Mouse (Mus musculus): ENCODE measurements around the gene Il22ra1. TPM values are rescaled to one million over a fixed set of nuclear protein-coding genes. Genes with fewer than 3 reads are reported as not detected.
A peak's percentile ranks its signal among the peaks of the same experiment; 100 is the strongest.

Il22ra1 gene
- total RNA-seq, 2 experiments from 2014 or later = 0.44 to 0.53 TPM

GRCm38 (mm10) chr4:135766976-135767375 lies 39.0 kb downstream of the Il22ra1 start:
- intact Hi-C loops (cut with DNase I) = loop anchor here (5.0 kb wide), 2 partner anchors 55 to 85 kb away; no protein-coding TSS in a partner anchor
- DNase-seq = peak; percentile 19 to 46

GRCm38 (mm10) chr4:135768572-135769526 lies 40.9 kb downstream of the Il22ra1 start:
- intact Hi-C loops (cut with DNase I) = loop anchor here (5.0 kb wide), 2 partner anchors 57 to 87 kb away; no protein-coding TSS in a partner anchor
- peak; percentile 32 to 57 for DNase-seq

- intact Hi-C loops (cut with DNase I) = no loop called here
- DNase-seq = no peak
Measured at GRCm38 (mm10) chr4:135770611-135771305, 42.8 kb downstream of the Il22ra1 start.

GRCm38 (mm10) chr4:135771592-135771991 lies 43.6 kb downstream of the Il22ra1 start:
- no peak for DNase-seq
- intact Hi-C loops (cut with DNase I) = no loop called here

- peak; percentile 58 to 71 for DNase-seq
- intact Hi-C loops (cut with DNase I) = no loop called here
Measured at GRCm38 (mm10) chr4:135772671-135773070, 44.7 kb downstream of the Il22ra1 start.

GRCm38 (mm10) chr4:135774496-135774895 lies 46.5 kb downstream of the Il22ra1 start:
- intact Hi-C loops (cut with DNase I) = no loop called here
- no peak for DNase-seq

- intact Hi-C loops (cut with DNase I) = no loop called here
- no peak for DNase-seq
Measured at GRCm38 (mm10) chr4:135776850-135777249, 48.9 kb downstream of the Il22ra1 start.

- intact Hi-C loops (cut with DNase I) = no loop called here
- no peak for DNase-seq
Measured at GRCm38 (mm10) chr4:135779661-135780060, 51.7 kb downstream of the Il22ra1 start.

- peak in 1 of 2 experiments; percentile 52 for DNase-seq
- intact Hi-C loops (cut with DNase I) = no loop called here
Measured at GRCm38 (mm10) chr4:135780255-135780654, 52.3 kb downstream of the Il22ra1 start.

GRCm38 (mm10) chr4:135781304-135781703 lies 53.3 kb downstream of the Il22ra1 start:
- DNase-seq = no peak

GRCm38 (mm10) chr4:135786581-135786980 lies 58.6 kb downstream of the Il22ra1 start:
- intact Hi-C loops (cut with DNase I) = no loop called here
- DNase-seq = no peak

More at GRCm38 (mm10) chr4:135781304-135781703, 53.3 kb downstream of the Il22ra1 start:
- intact Hi-C loops (cut with DNase I) = no loop called here

GRCm38 (mm10) chr4:135787271-135787670 lies 59.3 kb downstream of the Il22ra1 start:
- DNase-seq = no peak
- intact Hi-C loops (cut with DNase I) = no loop called here

- intact Hi-C loops (cut with DNase I) = no loop called here
- DNase-seq = no peak
Measured at GRCm38 (mm10) chr4:135789135-135789534, 61.2 kb downstream of the Il22ra1 start.

GRCm38 (mm10) chr4:135792821-135793220 lies 64.8 kb downstream of the Il22ra1 start:
- intact Hi-C loops (cut with DNase I) = no loop called here
- no peak for DNase-seq

GRCm38 (mm10) chr4:135797931-135798330 lies 70.0 kb downstream of the Il22ra1 start:
- DNase-seq = peak; percentile 57 to 72
- intact Hi-C loops (cut with DNase I) = no loop called here

- intact Hi-C loops (cut with DNase I) = loop anchor here (1.0 to 10.0 kb wide), 4 partner anchors 75 to 243 kb away; partner anchors contain the start of genes Fuca1 and Gale
- DNase-seq = peak; percentile 90 to 96
Measured at GRCm38 (mm10) chr4:135801543-135801942, 73.6 kb downstream of the Il22ra1 start.

Other genes starting within 250 kb of the Il22ra1 start
- under 1 TPM in 1 of 2 experiments, not detected in 1; 0.39 TPM for gene Stpg1, start 233.4 kb upstream of the Il22ra1 start, total RNA-seq (2021)
- gene Nipal3, start 233.1 kb upstream of the Il22ra1 start, total RNA-seq (2021) = 10 to 100 TPM; 29.3 to 34.0 TPM
- gene Grhl3, start 154.5 kb upstream of the Il22ra1 start, total RNA-seq (2021) = not detected
- 1 to 10 TPM; 2.5 to 2.9 TPM for gene Ifnlr1, start 41.9 kb upstream of the Il22ra1 start, total RNA-seq (2021)
- gene Myom3, start 31.5 kb downstream of the Il22ra1 start, total RNA-seq (2021) = 1 to 10 TPM in 1 of 2 experiments, under 1 TPM in 1; 0.61 to 1.1 TPM
- gene Srsf10, start 127.6 kb downstream of the Il22ra1 start, total RNA-seq (2021) = 10 to 100 TPM; 48.1 to 59.7 TPM
- 10 to 100 TPM; 79.0 to 84.8 TPM for gene Pnrc2, start 145.7 kb downstream of the Il22ra1 start, total RNA-seq (2021)
- gene Cnr2, start 167.2 kb downstream of the Il22ra1 start, total RNA-seq (2021) = under 1 TPM; 0.76 to 0.93 TPM
- gene Fuca1, start 192.6 kb downstream of the Il22ra1 start, total RNA-seq (2021) = 10 to 100 TPM; 33.5 to 40.7 TPM
- 10 to 100 TPM; 69.8 to 70.4 TPM for gene Hmgcl, start 218.3 kb downstream of the Il22ra1 start, total RNA-seq (2021)
- 1 to 10 TPM; 2.1 to 3.1 TPM for gene Gale, start 235.6 kb downstream of the Il22ra1 start, total RNA-seq (2021)
- 10 to 100 TPM; 37.5 to 37.8 TPM for gene Lypla2, start 244.5 kb downstream of the Il22ra1 start, total RNA-seq (2021)